Mouse (Mus musculus) hindbrain, embryonic 14.5 days (tissue): ENCODE results near the gene Cnga2. TPM values are rescaled to one million over a fixed set of nuclear protein-coding genes. Genes with fewer than 3 reads are reported as not detected.
"Not testable (repeated sequence)": the region's sequence is repeated elsewhere in the genome, so short reads cannot be mapped to it uniquely, and the experiment has no call there.

Experiments
- ATAC-seq: fragments of 200-750 bp; cut with Nextera tagmentation; 2 replicates; pipeline ENCODE4 v1.8.0; 2017; ENCODE audit warnings: moderate number of reproducible peaks, mild to moderate bottlenecking, moderate TSS enrichment, moderate library complexity; ENCODE audit not compliant: low FRiP score
- DNase-seq: peaks from one replicate; pipeline ENCODE4 v3.0.0-alpha.2; 2015; ENCODE audit warnings: low spot score
- H3K27ac ChIP-seq: fragments of 300-500 bp; sonication (generic); 2 replicates; pipeline ENCODE4 v1.5.1; 2014; ENCODE audit warnings: mild to moderate bottlenecking, moderate library complexity
- H3K27me3 ChIP-seq: fragments of 300-500 bp; sonication (generic); 2 replicates; pipeline ENCODE4 v1.6.1; 2014; ENCODE audit warnings: mild to moderate bottlenecking, low read length, mixed read lengths; ENCODE audit not compliant: control insufficient read depth, insufficient read depth
- H3K36me3 ChIP-seq: fragments of 300-500 bp; sonication (generic); replicated peaks from 2 replicates; pipeline ENCODE4 v1.6.1; 2014; ENCODE audit not compliant: control insufficient read depth, insufficient read depth
- H3K4me1 ChIP-seq: fragments of 300-500 bp; sonication (generic); replicated peaks from 2 replicates; pipeline ENCODE4 v1.6.1; 2014; ENCODE audit warnings: antibody characterized with exemption, low read length, mixed read lengths; ENCODE audit not compliant: control insufficient read depth, insufficient read depth
- H3K4me2 ChIP-seq: fragments of 300-500 bp; sonication (generic); replicated peaks from 2 replicates; pipeline ENCODE4 v1.6.1; 2014; ENCODE audit warnings: mild to moderate bottlenecking, moderate library complexity
- H3K4me3 ChIP-seq: fragments of 300-500 bp; sonication (generic); replicated peaks from 2 replicates; pipeline ENCODE4 v1.5.1; 2014; ENCODE audit warnings: mild to moderate bottlenecking, low read length
- H3K9ac ChIP-seq: fragments of 300-500 bp; sonication (generic); 2 replicates; pipeline ENCODE4 v1.6.1; 2014
- H3K9me3 ChIP-seq: fragments of 300-500 bp; sonication (generic); 2 replicates; pipeline ENCODE4 v1.6.1; 2016; ENCODE audit warnings: low read length; ENCODE audit not compliant: control insufficient read depth
- WGBS: fragments of 180-500 bp; shearing (Covaris S2); extraction: QIAGEN DNeasy Blood & Tissue Kit; methylation state at CpG from one replicate; pipeline ENCODE4 v1.1.7; 2014; 5-methylcytosine and 5-hydroxymethylcytosine counted together
- polyA plus RNA-seq: library from polyadenylated mRNA; unstranded; fragments of >200 nt; fragmentation: Nextera tagmentation; extraction: Ambion mirVana; gene quantifications from 2 replicates; pipeline ENCODE4 v1.2.1, GENCODE M21; 2014

Cnga2 gene
- polyA plus RNA-seq, 1 experiment from 2014 or later = 0.16 TPM

- ATAC-seq, H3K9me3 ChIP-seq, H3K4me3 ChIP-seq, H3K36me3 ChIP-seq, DNase-seq, H3K9ac ChIP-seq, H3K4me2 ChIP-seq, H3K4me1 ChIP-seq, H3K27me3 ChIP-seq, H3K27ac ChIP-seq: not testable (repeated sequence)
These were observed 14.0 kb upstream of the Cnga2 start for GRCm38 (mm10) chrX:71977681-71978080.

GRCm38 (mm10) chrX:71980443-71980842 is 11.2 kb upstream of the Cnga2 start:
- no peak overlapping the region for H3K4me3 ChIP-seq
- no peak overlapping the region for H3K27ac ChIP-seq
- no peak overlapping the region for H3K9ac ChIP-seq
- H3K36me3 ChIP-seq = no peaks in the 10 kb centered on the region
- DNase-seq (no peak), ATAC-seq (no peak)
- no peaks in the 10 kb centered on the region for H3K4me1 ChIP-seq
- 78% methylated on average over 3 of the region's 3 CpGs for WGBS
- H3K9me3 ChIP-seq = no peaks in the 10 kb centered on the region
- no peaks in the 10 kb centered on the region for H3K27me3 ChIP-seq
- no peak overlapping the region for H3K4me2 ChIP-seq

GRCm38 (mm10) chrX:71981322-71981721 is 10.3 kb upstream of the Cnga2 start:
- Histone ChIP-seq H3K9me3 (no peaks in the 10 kb centered on the region), H3K9ac (no peak overlapping the region), H3K36me3 (no peaks in the 10 kb centered on the region), H3K4me3 (no peak overlapping the region), H3K4me1 (no peaks in the 10 kb centered on the region), H3K27ac (no peak overlapping the region), H3K27me3 (no peaks in the 10 kb centered on the region), H3K4me2 (no peak overlapping the region)
- 64% methylated on average over 2 of the region's 2 CpGs for WGBS
- DNase-seq (no peak), ATAC-seq (no peak)

- Histone ChIP-seq H3K9me3 (no peaks in the 10 kb centered on the region), H3K27ac (no peak overlapping the region), H3K27me3 (no peaks in the 10 kb centered on the region), H3K4me1 (no peaks in the 10 kb centered on the region), H3K4me2 (no peak overlapping the region), H3K36me3 (no peaks in the 10 kb centered on the region), H3K4me3 (no peak overlapping the region), H3K9ac (no peak overlapping the region)
- ATAC-seq (no peak), DNase-seq (no peak)
- WGBS = 83% methylated on average over 2 of the region's 2 CpGs
These were observed 8.4 kb upstream of the Cnga2 start for GRCm38 (mm10) chrX:71983205-71983604.

- ATAC-seq = no peak
- H3K4me1 ChIP-seq = no peaks in the 10 kb centered on the region
- H3K4me3 ChIP-seq = no peak overlapping the region
- 67% methylated on average over 1 of the region's 1 CpGs for WGBS
- H3K4me2 ChIP-seq = no peak overlapping the region
- no peaks in the 10 kb centered on the region for H3K36me3 ChIP-seq
- H3K27ac ChIP-seq = no peak overlapping the region
- no peak overlapping the region for H3K9ac ChIP-seq
- H3K27me3 ChIP-seq = no peaks in the 10 kb centered on the region
- no peak for DNase-seq
- H3K9me3 ChIP-seq = no peaks in the 10 kb centered on the region
These were observed 7.9 kb upstream of the Cnga2 start for GRCm38 (mm10) chrX:71983775-71984174.

GRCm38 (mm10) chrX:71995972-71996371 is 4.3 kb downstream of the Cnga2 start:
- H3K27me3 ChIP-seq = no peaks in the 10 kb centered on the region
- H3K9ac ChIP-seq = no peak overlapping the region
- DNase-seq = no peak
- H3K27ac ChIP-seq = no peak overlapping the region
- no peaks in the 10 kb centered on the region for H3K4me1 ChIP-seq
- ATAC-seq = no peak
- H3K9me3 ChIP-seq = no peaks in the 10 kb centered on the region
- H3K4me3 ChIP-seq = no peak overlapping the region
- 59% methylated on average over 1 of the region's 1 CpGs for WGBS
- no peaks in the 10 kb centered on the region for H3K36me3 ChIP-seq
- no peak overlapping the region for H3K4me2 ChIP-seq

- no peaks in the 10 kb centered on the region for H3K27me3 ChIP-seq
- DNase-seq (no peak), ATAC-seq (no peak)
- no peaks in the 10 kb centered on the region for H3K9me3 ChIP-seq
- no peaks in the 10 kb centered on the region for H3K4me1 ChIP-seq
- H3K27ac ChIP-seq = no peak overlapping the region
- H3K4me3 ChIP-seq = no peak overlapping the region
- no peak overlapping the region for H3K9ac ChIP-seq
- H3K4me2 ChIP-seq = no peak overlapping the region
- H3K36me3 ChIP-seq = no peaks in the 10 kb centered on the region
These were observed 18.3 kb downstream of the Cnga2 start for GRCm38 (mm10) chrX:72009930-72010329.

GRCm38 (mm10) chrX:72012236-72012635 is 20.6 kb downstream of the Cnga2 start:
- ATAC-seq = no peak
- no peak for DNase-seq
- 56% methylated on average over 9 of the region's 9 CpGs for WGBS

GRCm38 (mm10) chrX:72012804-72013203 is 21.2 kb downstream of the Cnga2 start:
- ATAC-seq (no peak), DNase-seq (peak; percentile 45)
- H3K27me3 ChIP-seq = no peaks in the 10 kb centered on the region
- H3K4me2 ChIP-seq = no peak overlapping the region
- H3K27ac ChIP-seq = no peak overlapping the region
- H3K9ac ChIP-seq = no peak overlapping the region
- H3K36me3 ChIP-seq = no peaks in the 10 kb centered on the region
- H3K9me3 ChIP-seq = no peaks in the 10 kb centered on the region
- no peak overlapping the region for H3K4me3 ChIP-seq
- no peaks in the 10 kb centered on the region for H3K4me1 ChIP-seq
- 27% methylated on average over 3 of the region's 3 CpGs for WGBS

More at GRCm38 (mm10) chrX:72012236-72012635, 20.6 kb downstream of the Cnga2 start:
- Histone ChIP-seq H3K27me3 (no peaks in the 10 kb centered on the region), H3K36me3 (no peaks in the 10 kb centered on the region), H3K4me2 (no peak overlapping the region), H3K27ac (no peak overlapping the region), H3K4me3 (no peak overlapping the region), H3K9ac (no peak overlapping the region), H3K4me1 (no peaks in the 10 kb centered on the region), H3K9me3 (no peaks in the 10 kb centered on the region)

GRCm38 (mm10) chrX:72022241-72022640 is 30.6 kb downstream of the Cnga2 start:
- H3K9me3 ChIP-seq = no peaks in the 10 kb centered on the region
- no peaks in the 10 kb centered on the region for H3K27me3 ChIP-seq
- 76% methylated on average over 1 of the region's 1 CpGs for WGBS
- no peaks in the 10 kb centered on the region for H3K4me1 ChIP-seq
- no peak overlapping the region for H3K9ac ChIP-seq
- ATAC-seq (no peak), DNase-seq (no peak)
- H3K27ac ChIP-seq = no peak overlapping the region
- no peaks in the 10 kb centered on the region for H3K36me3 ChIP-seq
- H3K4me3 ChIP-seq = no peak overlapping the region
- no peak overlapping the region for H3K4me2 ChIP-seq
